Mouse (Mus musculus) lung, adult 2 months (tissue): ENCODE measurements around the gene Gadl1. TPM values are rescaled to one million over a fixed set of nuclear protein-coding genes. Genes with fewer than 3 reads are reported as not detected.

Source experiments
- DNase-seq: peaks from one replicate; pipeline ENCODE4 v3.0.0; 2022
- H3K4me1 ChIP-seq: fragments of 200-500 bp; 2 replicates; pipeline ENCODE4 v1.6.1; 2011; ENCODE audit warnings: low read length; ENCODE audit not compliant: control insufficient read depth, insufficient read depth
- H3K4me3 ChIP-seq: fragments of 200-500 bp; replicated peaks from 2 replicates; pipeline ENCODE3; 2011; ENCODE audit warnings: low read depth, mild to moderate bottlenecking, control low read depth, low read length; ENCODE audit errors: extremely low read depth
- CTCF ChIP-seq: fragments of 200-500 bp; IDR thresholded peaks from 2 replicates; pipeline ENCODE4 v1.5.1; 2011; ENCODE audit warnings: mild to moderate bottlenecking, low read length, control low read depth; ENCODE audit not compliant: insufficient read depth
- POLR2A ChIP-seq: fragments of 200-500 bp; IDR thresholded peaks from 2 replicates; pipeline ENCODE4 v1.6.1; 2011; ENCODE audit warnings: low read depth, mild to moderate bottlenecking, control low read depth, low read length, borderline replicate concordance; ENCODE audit errors: extremely low read depth
- WGBS: fragments of 180-500 bp; shearing (Covaris S2); methylation state at CpG from one replicate; pipeline ENCODE4 v1.1.7; 2018; 5-methylcytosine and 5-hydroxymethylcytosine counted together
- polyA plus RNA-seq: library from polyadenylated mRNA; depleted of rRNA; stranded (reverse); fragments of >200 nt; gene quantifications from 2 replicates; pipeline ENCODE4 v1.2.3, GENCODE M21; 2012

Gadl1 gene
- polyA plus RNA-seq, 1 experiment: 0.05 TPM

GRCm38 (mm10) chr9:115893131-115893530 lies 16.1 kb upstream of the Gadl1 start:
- TF ChIP-seq POLR2A (no peak), CTCF (no peak)
- DNase-seq: no peak
- 70% methylated on average over 4 of the region's 4 CpGs for WGBS

GRCm38 (mm10) chr9:115893947-115894346 lies 15.3 kb upstream of the Gadl1 start:
- Histone ChIP-seq H3K4me1 (no peaks in the 10 kb centered on the region), H3K4me3 (no peak overlapping the region)
- DNase-seq: no peak
- no peak for TF ChIP-seq CTCF
- no peak for TF ChIP-seq POLR2A
- WGBS: 73% methylated on average over 10 of the region's 10 CpGs

More at GRCm38 (mm10) chr9:115893131-115893530, 16.1 kb upstream of the Gadl1 start:
- H3K4me1 ChIP-seq: no peaks in the 10 kb centered on the region
- no peak overlapping the region for H3K4me3 ChIP-seq

- TF ChIP-seq POLR2A: no peak
- TF ChIP-seq CTCF: no peak
- 17% methylated on average over 15 of the region's 15 CpGs for WGBS
- Histone ChIP-seq H3K4me3 (no peak overlapping the region), H3K4me1 (no peaks in the 10 kb centered on the region)
- no peak for DNase-seq
Measured at GRCm38 (mm10) chr9:115908325-115908724, 930 bp upstream of the Gadl1 start.

GRCm38 (mm10) chr9:115914006-115914405 lies 4.8 kb downstream of the Gadl1 start:
- no peaks in the 10 kb centered on the region for H3K4me1 ChIP-seq

GRCm38 (mm10) chr9:115915586-115916270 lies 6.5 kb downstream of the Gadl1 start:
- no peaks in the 10 kb centered on the region for H3K4me1 ChIP-seq
- H3K4me3 ChIP-seq: no peak overlapping the region
- 63% methylated on average over 14 of the region's 14 CpGs for WGBS
- DNase-seq: no peak
- no peak for TF ChIP-seq POLR2A
- TF ChIP-seq CTCF: no peak

More at GRCm38 (mm10) chr9:115914006-115914405, 4.8 kb downstream of the Gadl1 start:
- TF ChIP-seq POLR2A (no peak), CTCF (no peak)
- no peak overlapping the region for H3K4me3 ChIP-seq
- DNase-seq: no peak
- 53% methylated on average over 7 of the region's 7 CpGs for WGBS

GRCm38 (mm10) chr9:115919736-115920135 lies 10.5 kb downstream of the Gadl1 start:
- Histone ChIP-seq H3K4me1 (no peaks in the 10 kb centered on the region), H3K4me3 (no peak overlapping the region)
- TF ChIP-seq CTCF (no peak), POLR2A (no peak)
- 92% methylated on average over 3 of the region's 3 CpGs for WGBS
- no peak for DNase-seq

- H3K4me1 ChIP-seq: no peaks in the 10 kb centered on the region
- no peak for TF ChIP-seq POLR2A
- TF ChIP-seq CTCF: no peak
- WGBS: 88% methylated on average over 10 of the region's 10 CpGs
- DNase-seq: no peak
- no peak overlapping the region for H3K4me3 ChIP-seq
Measured at GRCm38 (mm10) chr9:115922662-115923061, 13.4 kb downstream of the Gadl1 start.

DNA sequence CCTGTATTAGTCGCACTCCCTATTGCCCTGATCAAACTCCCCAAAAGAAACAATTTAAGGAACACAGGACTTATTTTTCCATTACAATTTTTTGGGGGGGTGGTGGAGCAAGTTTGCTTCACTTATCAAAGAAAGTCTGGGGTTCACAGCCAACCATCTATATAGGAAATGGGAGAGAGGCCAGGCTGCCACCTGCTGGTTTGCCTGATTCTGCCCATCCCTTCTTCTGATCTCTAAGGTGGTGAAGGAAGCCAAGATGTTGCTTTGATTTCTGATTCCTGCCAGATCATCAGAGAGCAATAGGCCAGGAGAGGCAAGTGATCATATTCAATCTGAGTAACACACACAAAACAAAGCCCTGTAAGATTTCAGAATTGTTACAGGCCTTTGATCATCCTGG lies 14.8 kb downstream of the Gadl1 start:
- DNase-seq: no peak
- Histone ChIP-seq H3K4me3 (no peak overlapping the region), H3K4me1 (no peaks in the 10 kb centered on the region)
- no peak for TF ChIP-seq POLR2A
- TF ChIP-seq CTCF: no peak
- WGBS: 86% methylated on average over 1 of the region's 1 CpGs

GRCm38 (mm10) chr9:115931803-115932202 lies 22.5 kb downstream of the Gadl1 start:
- Histone ChIP-seq H3K4me1 (no peaks in the 10 kb centered on the region), H3K4me3 (no peak overlapping the region)
- WGBS: 41% methylated on average over 2 of the region's 2 CpGs
- TF ChIP-seq POLR2A (no peak), CTCF (no peak)
- no peak for DNase-seq

GRCm38 (mm10) chr9:115932741-115933140 lies 23.5 kb downstream of the Gadl1 start:
- 80% methylated on average over 4 of the region's 4 CpGs for WGBS
- no peaks in the 10 kb centered on the region for H3K4me1 ChIP-seq
- DNase-seq: no peak
- TF ChIP-seq CTCF (no peak), POLR2A (no peak)
- H3K4me3 ChIP-seq: no peak overlapping the region
